Mouse (Mus musculus): ENCODE data around the gene Fgfrl1. TPM values are rescaled to one million over a fixed set of nuclear protein-coding genes. Genes with fewer than 3 reads are reported as not detected.

Gene Fgfrl1
- polyA plus RNA-seq (2012; rRNA removed): 13.7 and 18.8 TPM in 2 replicates

GRCm38 (mm10) chr5:108692271-108692670 lies at the start of gene Fgfrl1:
Fgfrl1 (plus strand) TSS chr5:108692382.

GRCm38 (mm10) chr5:108659698-108660631 lies 32.2 kb upstream of the Fgfrl1 start, which contains the start of gene Idua:
Idua (plus strand) TSS chr5:108660331.

GRCm38 (mm10) chr5:108668977-108669936 lies 22.9 kb upstream of the Fgfrl1 start, which contains the start of gene Dgkq:
Dgkq (minus strand) TSS chr5:108669672.

GRCm38 (mm10) chr5:108675251-108675816 lies 16.8 kb upstream of the Fgfrl1 start, which contains the start of gene Slc26a1:
Slc26a1 (minus strand) TSS chr5:108675569.

Other genes with a start within 250 kb of the Fgfrl1 start
- 0.64 and 0.69 TPM in 2 replicates for gene Mfsd7a, start 243.5 kb upstream of the Fgfrl1 start, polyA plus RNA-seq (2012; rRNA removed)
- 30.9 and 34.2 TPM in 2 replicates for gene Pcgf3, start 231.2 kb upstream of the Fgfrl1 start, polyA plus RNA-seq (2012; rRNA removed)
- gene Cplx1, start 142.4 kb upstream of the Fgfrl1 start, polyA plus RNA-seq (2012; rRNA removed): 34.0 and 34.5 TPM in 2 replicates
- 60.7 and 61.0 TPM in 2 replicates for gene Gak, start 62.6 kb upstream of the Fgfrl1 start, polyA plus RNA-seq (2012; rRNA removed)
- gene Tmem175, start 62.6 kb upstream of the Fgfrl1 start, polyA plus RNA-seq (2012; rRNA removed): 31.7 and 33.5 TPM in 2 replicates
- 14.8 and 15.1 TPM in 2 replicates for gene Idua, start 32.1 kb upstream of the Fgfrl1 start, polyA plus RNA-seq (2012; rRNA removed)
- gene Dgkq, start 22.7 kb upstream of the Fgfrl1 start, polyA plus RNA-seq (2012; rRNA removed): 71.8 and 73.1 TPM in 2 replicates
- 4.0 and 4.2 TPM in 2 replicates for gene Slc26a1, start 16.8 kb upstream of the Fgfrl1 start, polyA plus RNA-seq (2012; rRNA removed)
- gene Rnf212, start 82.6 kb downstream of the Fgfrl1 start, polyA plus RNA-seq (2012; rRNA removed): not detected in 2 replicates
- gene Tmed11, start 103.0 kb downstream of the Fgfrl1 start, polyA plus RNA-seq (2012; rRNA removed): not detected in 2 replicates
- not detected in 2 replicates for gene Vmn2r8, start 116.5 kb downstream of the Fgfrl1 start, polyA plus RNA-seq (2012; rRNA removed)
- gene Vmn2r9, start 160.2 kb downstream of the Fgfrl1 start, polyA plus RNA-seq (2012; rRNA removed): not detected in 2 replicates

All from central nervous system, embryonic 18 days (tissue).